Mouse (Mus musculus): Measurements from ENCODE around the gene Cym.

Cym gene

GRCm38 (mm10) chr3:107221608-107222007 is at the start of gene Cym:
Gene Cym, minus strand, starts transcription at chr3:107221732.
- H3K4me1 ChIP-seq (replicated peaks; ENCODE audit: low read depth, low read length) = no peaks in the 10 kb centered on the region
- peaks cover 8% of the 10 kb centered on the region for H3K9me3 ChIP-seq (ENCODE audit: low read length)
- 0 out of 2 replicates have a peak, but pooled peaks cover 8% of the 10 kb centered on the region for H3K27me3 ChIP-seq (ENCODE audit: insufficient read depth, low read length)
- no peak within 1 kb of the TSS for H3K4me3 ChIP-seq (replicated peaks; ENCODE audit: low read length)
- TF ChIP-seq CTCF (conservative IDR thresholded peaks at IDR 0.05; ENCODE audit: low read length) = no peak
- no peak for TF ChIP-seq POU5F1 (IDR thresholded peaks at IDR 0.05; ENCODE audit: borderline replicate concordance, low read length)
- no peak for TF ChIP-seq NANOG (IDR thresholded peaks at IDR 0.05; ENCODE audit: borderline replicate concordance, low read length)
- no peaks in the 10 kb centered on the region for H3K36me3 ChIP-seq (ENCODE audit: insufficient read depth, low read length)

GRCm38 (mm10) chr3:107266814-107267345 is 45.3 kb upstream of the Cym start:
- no peaks in the 10 kb centered on the region for H3K27me3 ChIP-seq (ENCODE audit: insufficient read depth, low read length)
- no peak overlapping the region for H3K4me3 ChIP-seq (replicated peaks; ENCODE audit: low read length)
- H3K4me1 ChIP-seq (replicated peaks; ENCODE audit: low read depth, low read length) = no peaks in the 10 kb centered on the region
- H3K36me3 ChIP-seq (ENCODE audit: insufficient read depth, low read length) = no peaks in the 10 kb centered on the region
- TF ChIP-seq POU5F1 (IDR thresholded peaks at IDR 0.05; ENCODE audit: borderline replicate concordance, low read length) (no peak), NANOG (IDR thresholded peaks at IDR 0.05; ENCODE audit: borderline replicate concordance, low read length) (no peak), CTCF (conservative IDR thresholded peaks at IDR 0.05; ENCODE audit: low read length) (no peak)
- H3K9me3 ChIP-seq (ENCODE audit: low read length) = no peaks in the 10 kb centered on the region

- no peaks in the 10 kb centered on the region for H3K36me3 ChIP-seq (ENCODE audit: insufficient read depth, low read length)
- no peaks in the 10 kb centered on the region for H3K9me3 ChIP-seq (ENCODE audit: low read length)
- no peaks in the 10 kb centered on the region for H3K4me1 ChIP-seq (replicated peaks; ENCODE audit: low read depth, low read length)
- H3K27me3 ChIP-seq (ENCODE audit: insufficient read depth, low read length) = no peaks in the 10 kb centered on the region
- TF ChIP-seq POU5F1 (IDR thresholded peaks at IDR 0.05; ENCODE audit: borderline replicate concordance, low read length) (no peak), NANOG (IDR thresholded peaks at IDR 0.05; ENCODE audit: borderline replicate concordance, low read length) (no peak), CTCF (conservative IDR thresholded peaks at IDR 0.05; ENCODE audit: low read length) (no peak)
- no peak overlapping the region for H3K4me3 ChIP-seq (replicated peaks; ENCODE audit: low read length)
These were observed 40.3 kb upstream of the Cym start for GRCm38 (mm10) chr3:107261851-107262165.

GRCm38 (mm10) chr3:107260956-107261850 is 39.7 kb upstream of the Cym start:
- Histone ChIP-seq H3K27me3 (ENCODE audit: insufficient read depth, low read length) (no peaks in the 10 kb centered on the region), H3K4me1 (replicated peaks; ENCODE audit: low read depth, low read length) (no peaks in the 10 kb centered on the region), H3K9me3 (ENCODE audit: low read length) (no peaks in the 10 kb centered on the region), H3K36me3 (ENCODE audit: insufficient read depth, low read length) (no peaks in the 10 kb centered on the region), H3K4me3 (replicated peaks; ENCODE audit: low read length) (no peak overlapping the region)
- TF ChIP-seq CTCF (conservative IDR thresholded peaks at IDR 0.05; ENCODE audit: low read length) (no peak), POU5F1 (IDR thresholded peaks at IDR 0.05; ENCODE audit: borderline replicate concordance, low read length) (no peak), NANOG (IDR thresholded peaks at IDR 0.05; ENCODE audit: borderline replicate concordance, low read length) (no peak)

- Histone ChIP-seq H3K36me3 (ENCODE audit: insufficient read depth, low read length) (no peaks in the 10 kb centered on the region), H3K4me1 (replicated peaks; ENCODE audit: low read depth, low read length) (no peaks in the 10 kb centered on the region), H3K4me3 (replicated peaks; ENCODE audit: low read length) (no peak overlapping the region), H3K9me3 (ENCODE audit: low read length) (no peaks in the 10 kb centered on the region), H3K27me3 (ENCODE audit: insufficient read depth, low read length) (no peaks in the 10 kb centered on the region; the same call in 1 of the 2 replicates)
- TF ChIP-seq NANOG (IDR thresholded peaks at IDR 0.05; ENCODE audit: borderline replicate concordance, low read length) = no peak
These were observed 36.4 kb upstream of the Cym start for GRCm38 (mm10) chr3:107257924-107258323.

GRCm38 (mm10) chr3:107256724-107257123 is 35.2 kb upstream of the Cym start:
- H3K36me3 ChIP-seq (ENCODE audit: insufficient read depth, low read length) = no peaks in the 10 kb centered on the region
- no peaks in the 10 kb centered on the region for H3K4me1 ChIP-seq (replicated peaks; ENCODE audit: low read depth, low read length)
- no peak for TF ChIP-seq POU5F1 (IDR thresholded peaks at IDR 0.05; ENCODE audit: borderline replicate concordance, low read length)
- no peak for TF ChIP-seq CTCF (conservative IDR thresholded peaks at IDR 0.05; ENCODE audit: low read length)
- TF ChIP-seq NANOG (IDR thresholded peaks at IDR 0.05; ENCODE audit: borderline replicate concordance, low read length) = no peak
- H3K9me3 ChIP-seq (ENCODE audit: low read length) = no peaks in the 10 kb centered on the region
- H3K4me3 ChIP-seq (replicated peaks; ENCODE audit: low read length) = no peak overlapping the region
- H3K27me3 ChIP-seq (ENCODE audit: insufficient read depth, low read length) = no peaks in the 10 kb centered on the region; the same call in 1 of the 2 replicates

- Histone ChIP-seq H3K27me3 (ENCODE audit: insufficient read depth, low read length) (no peaks in the 10 kb centered on the region; the same call in 1 of the 2 replicates), H3K9me3 (ENCODE audit: low read length) (no peaks in the 10 kb centered on the region), H3K36me3 (ENCODE audit: insufficient read depth, low read length) (no peaks in the 10 kb centered on the region), H3K4me3 (replicated peaks; ENCODE audit: low read length) (no peak overlapping the region), H3K4me1 (replicated peaks; ENCODE audit: low read depth, low read length) (no peaks in the 10 kb centered on the region)
- TF ChIP-seq NANOG (IDR thresholded peaks at IDR 0.05; ENCODE audit: borderline replicate concordance, low read length) (no peak), POU5F1 (IDR thresholded peaks at IDR 0.05; ENCODE audit: borderline replicate concordance, low read length) (no peak), CTCF (conservative IDR thresholded peaks at IDR 0.05; ENCODE audit: low read length) (no peak)
These were observed 34.5 kb upstream of the Cym start for GRCm38 (mm10) chr3:107255992-107256391.

GRCm38 (mm10) chr3:107253925-107254324 is 32.4 kb upstream of the Cym start:
- no peak for TF ChIP-seq POU5F1 (IDR thresholded peaks at IDR 0.05; ENCODE audit: borderline replicate concordance, low read length)
- H3K36me3 ChIP-seq (ENCODE audit: insufficient read depth, low read length) = no peaks in the 10 kb centered on the region
- no peak overlapping the region for H3K4me3 ChIP-seq (replicated peaks; ENCODE audit: low read length)
- H3K27me3 ChIP-seq (ENCODE audit: insufficient read depth, low read length) = no peaks in the 10 kb centered on the region; the same call in 1 of the 2 replicates
- no peaks in the 10 kb centered on the region for H3K4me1 ChIP-seq (replicated peaks; ENCODE audit: low read depth, low read length)
- H3K9me3 ChIP-seq (ENCODE audit: low read length) = no peaks in the 10 kb centered on the region

All from E14TG2a.4 (cell line).